Mouse (Mus musculus) T-cell, adult 66 days (primary cell): ENCODE results near the gene Gm13696. TPM values are rescaled to one million over a fixed set of nuclear protein-coding genes. Genes with fewer than 3 reads are reported as not detected.

Experiments
- total RNA-seq, 2 experiments: library from RNA; stranded (reverse); gene quantifications; 3 replicates in 1 of 2; 4 replicates in 1 of 2; pipeline ENCODE4 v1.2.4; 2023

The Gm13696 gene
- total RNA-seq = 1 to 10 TPM; 2.8 to 3.5 TPM

DNA sequence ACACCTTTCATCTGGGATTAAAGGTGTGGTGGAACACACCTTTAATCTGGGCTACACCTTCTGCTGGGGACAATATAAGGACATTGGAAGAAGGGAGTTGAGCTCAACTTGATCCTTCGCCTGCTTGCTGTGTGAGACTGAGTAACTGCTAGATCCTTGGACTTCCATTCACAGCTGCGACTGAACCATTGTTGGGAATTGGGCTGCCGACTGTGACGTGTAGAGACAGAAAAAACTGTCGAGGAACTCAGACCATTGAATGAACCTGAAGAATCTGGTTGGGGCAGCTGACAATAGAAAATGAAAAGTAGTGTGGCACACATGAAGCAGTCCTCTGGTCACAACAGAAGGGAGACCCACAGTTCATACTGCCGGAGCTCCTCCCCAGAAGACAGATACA is at the start of gene Gm13696:
Gene Gm13696, plus strand, starts transcription at position 301 of the 400 bp plus-strand sequence.

DNA sequence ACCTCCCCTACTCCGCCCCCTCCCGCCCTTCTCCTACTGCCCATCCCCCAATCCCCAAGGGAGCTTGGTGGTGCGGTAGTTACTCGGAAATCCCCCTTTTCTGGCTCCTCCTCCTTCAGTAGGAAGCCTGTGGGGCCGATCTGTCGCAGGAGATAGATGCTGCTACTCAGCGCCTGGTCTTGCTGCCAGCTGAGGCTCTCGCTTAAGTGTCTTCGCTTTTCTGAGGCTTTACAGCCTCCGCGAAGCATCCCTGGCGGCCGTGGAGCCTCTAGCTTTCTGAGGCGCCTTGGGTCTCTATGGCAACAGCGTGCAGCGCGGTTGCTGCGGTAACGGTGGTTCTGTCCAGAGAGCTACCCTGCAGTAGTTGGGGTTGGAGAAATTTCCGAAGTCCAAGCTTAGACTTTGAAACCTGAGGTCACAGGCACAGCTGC is 32.0 kb upstream of the Gm13696 start, which contains the start of gene Zswim2:
Gene Zswim2, minus strand, starts transcription at position 298 of the 431 bp plus-strand sequence.

DNA sequence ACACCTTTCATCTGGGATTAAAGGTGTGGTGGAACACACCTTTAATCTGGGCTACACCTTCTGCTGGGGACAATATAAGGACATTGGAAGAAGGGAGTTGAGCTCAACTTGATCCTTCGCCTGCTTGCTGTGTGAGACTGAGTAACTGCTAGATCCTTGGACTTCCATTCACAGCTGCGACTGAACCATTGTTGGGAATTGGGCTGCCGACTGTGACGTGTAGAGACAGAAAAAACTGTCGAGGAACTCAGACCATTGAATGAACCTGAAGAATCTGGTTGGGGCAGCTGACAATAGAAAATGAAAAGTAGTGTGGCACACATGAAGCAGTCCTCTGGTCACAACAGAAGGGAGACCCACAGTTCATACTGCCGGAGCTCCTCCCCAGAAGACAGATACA is 17.5 kb upstream of the Gm13696 start, which contains the start of gene Gm13698:
Gene Gm13698, plus strand, starts transcription at position 301 of the 400 bp plus-strand sequence.

DNA sequence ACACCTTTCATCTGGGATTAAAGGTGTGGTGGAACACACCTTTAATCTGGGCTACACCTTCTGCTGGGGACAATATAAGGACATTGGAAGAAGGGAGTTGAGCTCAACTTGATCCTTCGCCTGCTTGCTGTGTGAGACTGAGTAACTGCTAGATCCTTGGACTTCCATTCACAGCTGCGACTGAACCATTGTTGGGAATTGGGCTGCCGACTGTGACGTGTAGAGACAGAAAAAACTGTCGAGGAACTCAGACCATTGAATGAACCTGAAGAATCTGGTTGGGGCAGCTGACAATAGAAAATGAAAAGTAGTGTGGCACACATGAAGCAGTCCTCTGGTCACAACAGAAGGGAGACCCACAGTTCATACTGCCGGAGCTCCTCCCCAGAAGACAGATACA is 11.7 kb upstream of the Gm13696 start, which contains the start of gene Gm13693:
Gene Gm13693, plus strand, starts transcription at position 301 of the 400 bp plus-strand sequence.

DNA sequence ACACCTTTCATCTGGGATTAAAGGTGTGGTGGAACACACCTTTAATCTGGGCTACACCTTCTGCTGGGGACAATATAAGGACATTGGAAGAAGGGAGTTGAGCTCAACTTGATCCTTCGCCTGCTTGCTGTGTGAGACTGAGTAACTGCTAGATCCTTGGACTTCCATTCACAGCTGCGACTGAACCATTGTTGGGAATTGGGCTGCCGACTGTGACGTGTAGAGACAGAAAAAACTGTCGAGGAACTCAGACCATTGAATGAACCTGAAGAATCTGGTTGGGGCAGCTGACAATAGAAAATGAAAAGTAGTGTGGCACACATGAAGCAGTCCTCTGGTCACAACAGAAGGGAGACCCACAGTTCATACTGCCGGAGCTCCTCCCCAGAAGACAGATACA is 5.9 kb upstream of the Gm13696 start, which contains the start of gene Gm13695:
Gene Gm13695, plus strand, starts transcription at position 301 of the 400 bp plus-strand sequence.

DNA sequence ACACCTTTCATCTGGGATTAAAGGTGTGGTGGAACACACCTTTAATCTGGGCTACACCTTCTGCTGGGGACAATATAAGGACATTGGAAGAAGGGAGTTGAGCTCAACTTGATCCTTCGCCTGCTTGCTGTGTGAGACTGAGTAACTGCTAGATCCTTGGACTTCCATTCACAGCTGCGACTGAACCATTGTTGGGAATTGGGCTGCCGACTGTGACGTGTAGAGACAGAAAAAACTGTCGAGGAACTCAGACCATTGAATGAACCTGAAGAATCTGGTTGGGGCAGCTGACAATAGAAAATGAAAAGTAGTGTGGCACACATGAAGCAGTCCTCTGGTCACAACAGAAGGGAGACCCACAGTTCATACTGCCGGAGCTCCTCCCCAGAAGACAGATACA is 5.7 kb downstream of the Gm13696 start, which contains the start of gene Gm13694:
Gene Gm13694, plus strand, starts transcription at position 301 of the 400 bp plus-strand sequence.

DNA sequence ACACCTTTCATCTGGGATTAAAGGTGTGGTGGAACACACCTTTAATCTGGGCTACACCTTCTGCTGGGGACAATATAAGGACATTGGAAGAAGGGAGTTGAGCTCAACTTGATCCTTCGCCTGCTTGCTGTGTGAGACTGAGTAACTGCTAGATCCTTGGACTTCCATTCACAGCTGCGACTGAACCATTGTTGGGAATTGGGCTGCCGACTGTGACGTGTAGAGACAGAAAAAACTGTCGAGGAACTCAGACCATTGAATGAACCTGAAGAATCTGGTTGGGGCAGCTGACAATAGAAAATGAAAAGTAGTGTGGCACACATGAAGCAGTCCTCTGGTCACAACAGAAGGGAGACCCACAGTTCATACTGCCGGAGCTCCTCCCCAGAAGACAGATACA is 11.5 kb downstream of the Gm13696 start, which contains the start of gene Gm13697:
Gene Gm13697, plus strand, starts transcription at position 301 of the 400 bp plus-strand sequence.

DNA sequence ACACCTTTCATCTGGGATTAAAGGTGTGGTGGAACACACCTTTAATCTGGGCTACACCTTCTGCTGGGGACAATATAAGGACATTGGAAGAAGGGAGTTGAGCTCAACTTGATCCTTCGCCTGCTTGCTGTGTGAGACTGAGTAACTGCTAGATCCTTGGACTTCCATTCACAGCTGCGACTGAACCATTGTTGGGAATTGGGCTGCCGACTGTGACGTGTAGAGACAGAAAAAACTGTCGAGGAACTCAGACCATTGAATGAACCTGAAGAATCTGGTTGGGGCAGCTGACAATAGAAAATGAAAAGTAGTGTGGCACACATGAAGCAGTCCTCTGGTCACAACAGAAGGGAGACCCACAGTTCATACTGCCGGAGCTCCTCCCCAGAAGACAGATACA is 17.3 kb downstream of the Gm13696 start, which contains the start of gene Gm13691:
Gene Gm13691, plus strand, starts transcription at position 301 of the 400 bp plus-strand sequence.

Other genes with a start within 250 kb of the Gm13696 start
- gene Itgav, start 248.7 kb upstream of the Gm13696 start, total RNA-seq = 10 to 100 TPM; 43.3 to 48.3 TPM
- under 1 TPM; 0.58 to 0.86 TPM for gene Fam171b, start 160.5 kb upstream of the Gm13696 start, total RNA-seq
- not detected for gene Zswim2, start 31.9 kb upstream of the Gm13696 start, total RNA-seq
- gene Gm13698, start 17.4 kb upstream of the Gm13696 start, total RNA-seq = 1 to 10 TPM; 2.8 to 3.5 TPM
- gene Gm13693, start 11.6 kb upstream of the Gm13696 start, total RNA-seq = 1 to 10 TPM; 2.8 to 3.5 TPM
- gene Gm13695, start 5.8 kb upstream of the Gm13696 start, total RNA-seq = 1 to 10 TPM in 1 of 2 experiments, not detected in 1; 8.5 TPM
- gene Gm13694, start 5.8 kb downstream of the Gm13696 start, total RNA-seq = 1 to 10 TPM; 2.8 to 3.5 TPM
- 1 to 10 TPM; 2.8 to 3.5 TPM for gene Gm13697, start 11.6 kb downstream of the Gm13696 start, total RNA-seq
- gene Gm13691, start 17.4 kb downstream of the Gm13696 start, total RNA-seq = 1 to 10 TPM; 2.8 to 3.5 TPM